In genomic region chr7:100645147-100645546, GRCm38 (mm10) we compare ENCODE assay signal across 10 mouse cellular contexts. TPM values are rescaled to one million over a fixed set of nuclear protein-coding genes. Genes with fewer than 3 reads are reported as not detected.
DNase-seq lines count a peak whose midpoint lies in the region; ATAC-seq and TF ChIP-seq lines count a peak whose summit lies in the region.
"Had no signal": no experiment of that assay in that cellular context is flagged by ENCODE, and none has a peak within 500 bp of the region (broad histone marks: within the 10 kb centered on the region; RNA-seq: fewer than 3 reads in every experiment).

No protein-coding gene starts in this region.

- DNase-seq in thymus, adult 2 months = peak; percentile 34
- no peak for DNase-seq in thymus, adult 18-20 months
- peak; percentile 75 for DNase-seq in c-Kit-positive CD71-positive TER-119-positive erythroid progenitor cells, embryonic 14.5 days (ENCODE audit: low spot score)
- DNase-seq in hindbrain, postnatal 0 days (ENCODE audit: low spot score) = peak; percentile 81
- peak; percentile 30 to 55 for DNase-seq in left cerebral cortex, adult 8-10 months (ENCODE audit: low spot score in 2 of 2)
- peak; percentile 64 to 84 for DNase-seq in spleen, postnatal 4 days (ENCODE audit: low spot score in 2 of 2)

- H3K4me1 ChIP-seq in thymus, adult 2 months (replicated peaks; ENCODE audit: control insufficient read depth, insufficient read depth, low read length) = no peaks in the 10 kb centered on the region
- no peaks in the 10 kb centered on the region for H3K4me1 ChIP-seq in forebrain, embryonic 16.5 days (replicated peaks; ENCODE audit: control insufficient read depth, insufficient read depth, low read length)
- H3K4me1 ChIP-seq in hindbrain, postnatal 0 days (ENCODE audit: insufficient read depth, low read length) = no peaks in the 10 kb centered on the region
- H3K4me1 ChIP-seq: stomach, embryonic 15.5 days had no signal

- H3K27ac ChIP-seq in thymus, adult 2 months (ENCODE audit: control insufficient read depth, insufficient read depth, low read length) = no peak overlapping the region
- no peak overlapping the region for H3K27ac ChIP-seq in forebrain, embryonic 16.5 days (ENCODE audit: low read length)
- no peak overlapping the region for H3K27ac ChIP-seq in hindbrain, postnatal 0 days
- H3K27ac ChIP-seq: stomach, embryonic 15.5 days had no signal

- H3K9ac ChIP-seq in forebrain, embryonic 16.5 days (replicated peaks; ENCODE audit: low read depth, low read length) = no peak overlapping the region
- H3K9ac ChIP-seq in hindbrain, postnatal 0 days (replicated peaks; ENCODE audit: low read length) = no peak overlapping the region
- H3K9ac ChIP-seq: stomach, embryonic 15.5 days had no signal

- 41% methylated on average over 3 of the region's 3 CpGs for WGBS in thymus, adult 2 months
- WGBS in forebrain, embryonic 16.5 days = 35% methylated on average over 3 of the region's 3 CpGs
- 28% methylated on average over 3 of the region's 3 CpGs for WGBS in hindbrain, postnatal 0 days

- 0 out of 2 replicates have a peak, but pooled peaks have one; percentile 14 for TF ChIP-seq CTCF in thymus, adult 2 months (IDR thresholded peaks at IDR 0.05; ENCODE audit: borderline replicate concordance, control insufficient read depth, extremely low read depth, insufficient read depth, low read length, poor library complexity)
- TF ChIP-seq CTCF in hindbrain, postnatal 0 days (IDR thresholded peaks at IDR 0.05; ENCODE audit: low read depth) = peak; percentile 75

- H3K4me3 ChIP-seq in thymus, adult 2 months (ENCODE audit: control insufficient read depth, insufficient read depth, low read length) = no peak overlapping the region
- H3K4me3 ChIP-seq in forebrain, embryonic 16.5 days (replicated peaks; ENCODE audit: low read length) = no peak overlapping the region
- no peak overlapping the region for H3K4me3 ChIP-seq in hindbrain, postnatal 0 days (ENCODE audit: low read length)
- H3K4me3 ChIP-seq: erythroblast, embryonic 14.5 days; stomach, embryonic 15.5 days had no signal

- peak; percentile 12; the same call in 1 of the 2 replicates for ATAC-seq in forebrain, embryonic 16.5 days
- peak; percentile 41; the same call in 1 of the 2 replicates for ATAC-seq in hindbrain, postnatal 0 days
- ATAC-seq in megakaryocyte progenitor cell, adult 5-6 weeks (replicated peaks; ENCODE audit: poor library complexity) = peak; percentile 89

- no peaks in the 10 kb centered on the region for H3K9me3 ChIP-seq in forebrain, embryonic 16.5 days (ENCODE audit: control insufficient read depth, low read length)
- no peaks in the 10 kb centered on the region for H3K9me3 ChIP-seq in hindbrain, postnatal 0 days (ENCODE audit: low read length)
- H3K9me3 ChIP-seq: stomach, embryonic 15.5 days had no signal

- no peaks in the 10 kb centered on the region for H3K36me3 ChIP-seq in thymus, adult 2 months (ENCODE audit: control insufficient read depth, insufficient read depth, low read length)
- no peaks in the 10 kb centered on the region for H3K36me3 ChIP-seq in forebrain, embryonic 16.5 days (ENCODE audit: control insufficient read depth, insufficient read depth)
- H3K36me3 ChIP-seq in hindbrain, postnatal 0 days (ENCODE audit: insufficient read depth, low read length) = peaks cover 5% of the 10 kb centered on the region
- H3K36me3 ChIP-seq: stomach, embryonic 15.5 days had no signal

- H3K4me2 ChIP-seq in forebrain, embryonic 16.5 days (ENCODE audit: low read length) = no peak overlapping the region
- no peak overlapping the region for H3K4me2 ChIP-seq in hindbrain, postnatal 0 days (ENCODE audit: low read depth, low read length)
- H3K4me2 ChIP-seq: stomach, embryonic 15.5 days had no signal

- H3K27me3 ChIP-seq in thymus, adult 2 months (ENCODE audit: control insufficient read depth, insufficient read depth, low read length) = no peaks in the 10 kb centered on the region
- H3K27me3 ChIP-seq in forebrain, embryonic 16.5 days (replicated peaks; ENCODE audit: control insufficient read depth, insufficient read depth, low read length) = no peaks in the 10 kb centered on the region
- H3K27me3 ChIP-seq in hindbrain, postnatal 0 days (ENCODE audit: insufficient read depth, low read length) = no peaks in the 10 kb centered on the region
- H3K27me3 ChIP-seq: stomach, embryonic 15.5 days had no signal

- no peak for TF ChIP-seq POLR2A in thymus, adult 2 months (IDR thresholded peaks at IDR 0.05; ENCODE audit: control insufficient read depth, extremely low read depth, insufficient read depth, low read length, poor library complexity)

RNA-seq across cellular contexts. Expression of gene Plekhb1, which starts 17.1 kb away (rescaled TPM):
- 70.5 and 82.2 TPM in 2 replicates for polyA plus RNA-seq in thymus, adult 2 months (2012; rRNA removed)
- 7.1 and 7.6 TPM in 2 replicates for polyA plus RNA-seq in forebrain, embryonic 16.5 days (2015; fragmentation: Nextera tagmentation; extraction: Ambion mirVana)
- 47.0 and 51.8 TPM in 2 replicates for total RNA-seq in hindbrain, postnatal 0 days (2014; rRNA removed)
- polyA plus RNA-seq in hindbrain, postnatal 0 days (2015; fragmentation: Nextera tagmentation; extraction: Ambion mirVana) = 40.4 and 49.3 TPM in 2 replicates
- total RNA-seq in left cerebral cortex, adult 8-10 months (2022) = 100 to 1,000 TPM; 265 to 312 (median 276) TPM
- not detected in 2 replicates for total RNA-seq in megakaryocyte progenitor cell, adult 5-6 weeks (2015)
- not detected in 2 replicates for total RNA-seq in megakaryocyte progenitor cell, adult 5-6 weeks (2017)
- polyA plus RNA-seq: erythroblast, embryonic 14.5 days had no signal

RNA-seq across cellular contexts. Expression of gene Mrpl48, which starts 37.0 kb away (rescaled TPM):
- 11.3 and 12.2 TPM in 2 replicates for polyA plus RNA-seq in thymus, adult 2 months (2012; rRNA removed)
- polyA plus RNA-seq in forebrain, embryonic 16.5 days (2015; fragmentation: Nextera tagmentation; extraction: Ambion mirVana) = 70.1 and 73.5 TPM in 2 replicates
- 26.8 and 29.8 TPM in 2 replicates for total RNA-seq in hindbrain, postnatal 0 days (2014; rRNA removed)
- 97.5 and 100 TPM in 2 replicates for polyA plus RNA-seq in hindbrain, postnatal 0 days (2015; fragmentation: Nextera tagmentation; extraction: Ambion mirVana)
- total RNA-seq in left cerebral cortex, adult 8-10 months (2022) = 10 to 100 TPM; 70.6 to 83.2 (median 77.7) TPM
- total RNA-seq in megakaryocyte progenitor cell, adult 5-6 weeks (2015) = 60.1 and 76.3 TPM in 2 replicates
- total RNA-seq in megakaryocyte progenitor cell, adult 5-6 weeks (2017) = 91.0 and 99.4 TPM in 2 replicates

RNA-seq across cellular contexts. Expression of gene Rab6a, which starts 37.9 kb away (rescaled TPM):
- polyA plus RNA-seq in thymus, adult 2 months (2012; rRNA removed) = 25.9 and 36.9 TPM in 2 replicates
- 209 and 217 TPM in 2 replicates for polyA plus RNA-seq in forebrain, embryonic 16.5 days (2015; fragmentation: Nextera tagmentation; extraction: Ambion mirVana)
- total RNA-seq in hindbrain, postnatal 0 days (2014; rRNA removed) = 241 and 270 TPM in 2 replicates
- polyA plus RNA-seq in hindbrain, postnatal 0 days (2015; fragmentation: Nextera tagmentation; extraction: Ambion mirVana) = 323 and 336 TPM in 2 replicates
- 100 to 1,000 TPM; 362 to 393 (median 380) TPM for total RNA-seq in left cerebral cortex, adult 8-10 months (2022)
- 74.1 and 84.7 TPM in 2 replicates for total RNA-seq in megakaryocyte progenitor cell, adult 5-6 weeks (2015)
- total RNA-seq in megakaryocyte progenitor cell, adult 5-6 weeks (2017) = 61.0 and 61.8 TPM in 2 replicates

Comparison
In these comparisons a context has a peak if more than half of its experiments do, and no peak if none do; other contexts are left out.
1. DNase-seq: peak in thymus, adult 2 months (single experiment), c-Kit-positive CD71-positive TER-119-positive erythroid progenitor cells, embryonic 14.5 days (single experiment), hindbrain, postnatal 0 days (single experiment), left cerebral cortex, adult 8-10 months (2 of 2) and spleen, postnatal 4 days (2 of 2); none in thymus, adult 18-20 months (0 of 2).
2. ATAC-seq: peak in every context shown above with its lines; median percentile 89 in megakaryocyte progenitor cell, adult 5-6 weeks; 41 in hindbrain, postnatal 0 days; 12 in forebrain, embryonic 16.5 days.
3. RNA of gene Plekhb1, which starts 17.1 kb away (total RNA-seq): 265 to 312 TPM in left cerebral cortex, adult 8-10 months and 47.0 to 51.8 TPM in hindbrain, postnatal 0 days; not detected in megakaryocyte progenitor cell, adult 5-6 weeks; every median in the first group is over 10 times any median in the second.